ENCODE assay signal across 27 mouse cellular contexts in the genomic region with DNA sequence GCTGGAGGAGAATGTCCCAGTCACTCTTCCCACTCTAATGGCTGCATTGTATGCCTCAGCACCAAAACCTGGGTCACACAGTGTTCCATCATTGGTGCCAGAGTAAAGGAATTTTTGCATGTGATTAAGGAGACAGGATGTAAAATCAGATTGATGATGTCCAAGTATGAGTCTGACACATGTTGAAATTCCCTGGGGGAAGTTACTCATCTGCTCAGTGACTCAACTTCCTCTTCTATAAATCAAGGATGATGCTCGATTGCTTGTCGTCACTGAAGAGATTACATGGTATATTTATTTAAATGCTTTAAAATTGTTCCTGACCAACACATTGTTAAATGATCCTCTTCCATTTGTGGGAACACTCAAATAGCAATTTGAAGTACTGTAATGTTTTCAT.
DNase-seq lines count a peak whose midpoint lies in the region; ATAC-seq and TF ChIP-seq lines count a peak whose summit lies in the region.
"Had no signal": no experiment of that assay in that cellular context is flagged by ENCODE, and none has a peak within 500 bp of the region (broad histone marks: within the 10 kb centered on the region; RNA-seq: fewer than 3 reads in every experiment).

No protein-coding gene starts in this region.

- no peak for TF ChIP-seq POLR2A in embryonic fibroblast, embryonic 13.5 days (IDR thresholded peaks at IDR 0.05; ENCODE audit: low read depth, low read length)

- DNase-seq in lung, postnatal 0 days (ENCODE audit: low spot score), result peak; percentile 4
- no peak for DNase-seq in lung, postnatal 14 days
- DNase-seq in heart, postnatal 4 days, result no peak
- DNase-seq in layer of hippocampus, adult 8-10 months (ENCODE audit: low spot score in 2 of 2), result no peak
- DNase-seq: adrenal gland, postnatal 10 days; adrenal gland, postnatal 36 days; B cell, adult 2 months; cerebellum, adult 18-20 months; cerebellum, adult 9-10 months; cerebellum, postnatal 14 days; gastrocnemius, adult 2 months; gastrocnemius, postnatal 14 days; heart, adult 11 months; heart, postnatal 36 days; kidney, adult 11 months had no signal

- no peak overlapping the region for H3ac ChIP-seq in C2C12 (ENCODE audit: control insufficient read depth, insufficient read length, low read depth)

- H3K4me3 ChIP-seq in lung, postnatal 0 days (ENCODE audit: low read depth, low read length), result no peak overlapping the region
- H3K4me3 ChIP-seq in C2C12 (ENCODE audit: insufficient read depth, poor library complexity, severe bottlenecking), result no peak overlapping the region
- H3K4me3 ChIP-seq in embryonic fibroblast, embryonic 13.5 days (ENCODE audit: insufficient read depth, low read length), result no peak overlapping the region
- H3K4me3 ChIP-seq: erythroblast, embryonic 14.5 days; forebrain, embryonic 12.5 days; forebrain, embryonic 15.5 days; gastrocnemius, adult 2 months; hindbrain, embryonic 12.5 days; intestine, embryonic 15.5 days had no signal

- no peaks in the 10 kb centered on the region for H3K79me3 ChIP-seq in C2C12 (ENCODE audit: low read depth)

- H3K4me2 ChIP-seq in lung, postnatal 0 days (replicated peaks; ENCODE audit: low read depth, low read length), result no peak overlapping the region
- H3K4me2 ChIP-seq: forebrain, embryonic 12.5 days; forebrain, embryonic 15.5 days; heart, embryonic 11.5 days; hindbrain, embryonic 12.5 days; intestine, embryonic 15.5 days had no signal

- ATAC-seq in lung, postnatal 0 days, result no peak
- ATAC-seq in erythroblast, adult 5-6 weeks (replicated peaks; ENCODE audit: low FRiP score, poor library complexity, severe bottlenecking), result no peak
- ATAC-seq: CD4-positive, CD25-positive, alpha-beta regulatory T cell, adult 4 months; forebrain, embryonic 15.5 days; hindbrain, embryonic 16.5 days; intestine, embryonic 15.5 days; Patski had no signal

- H3K36me3 ChIP-seq in lung, postnatal 0 days (ENCODE audit: insufficient read depth, low read length), result no peaks in the 10 kb centered on the region
- H3K36me3 ChIP-seq in C2C12 (ENCODE audit: control insufficient read depth, insufficient read depth), result no peaks in the 10 kb centered on the region
- H3K36me3 ChIP-seq: forebrain, embryonic 12.5 days; forebrain, embryonic 15.5 days; hindbrain, embryonic 12.5 days; intestine, embryonic 15.5 days had no signal

- no peak overlapping the region for H3K9ac ChIP-seq in lung, postnatal 0 days (replicated peaks; ENCODE audit: low read depth)
- H3K9ac ChIP-seq: forebrain, embryonic 12.5 days; forebrain, embryonic 15.5 days; hindbrain, embryonic 12.5 days; intestine, embryonic 15.5 days had no signal

- H3K4me1 ChIP-seq in lung, postnatal 0 days (ENCODE audit: insufficient read depth, low read depth, low read length), result no peaks in the 10 kb centered on the region
- peaks cover 4% of the 10 kb centered on the region; the same call in 1 of the 2 replicates for H3K4me1 ChIP-seq in embryonic fibroblast, embryonic 13.5 days (ENCODE audit: control insufficient read depth, insufficient read depth, low read length)
- H3K4me1 ChIP-seq: forebrain, embryonic 12.5 days; forebrain, embryonic 15.5 days; hindbrain, embryonic 12.5 days; intestine, embryonic 15.5 days had no signal

- H3K79me2 ChIP-seq in C2C12 (ENCODE audit: control insufficient read depth, insufficient read depth), result no peaks in the 10 kb centered on the region

- H3K9me3 ChIP-seq in lung, postnatal 0 days (ENCODE audit: low read length), result no peaks in the 10 kb centered on the region
- H3K9me3 ChIP-seq: forebrain, embryonic 12.5 days; forebrain, embryonic 15.5 days; hindbrain, embryonic 12.5 days; intestine, embryonic 15.5 days had no signal

- no peak for TF ChIP-seq CTCF in lung, postnatal 0 days (IDR thresholded peaks at IDR 0.05)
- no peak for TF ChIP-seq CTCF in C2C12 (IDR thresholded peaks at IDR 0.05; ENCODE audit: control insufficient read depth, insufficient read depth, insufficient read length)
- no peak for TF ChIP-seq CTCF in embryonic fibroblast, embryonic 13.5 days (IDR thresholded peaks at IDR 0.05; ENCODE audit: borderline replicate concordance, insufficient read depth, low read length)

- no peaks in the 10 kb centered on the region for H3K27me3 ChIP-seq in lung, postnatal 0 days (replicated peaks; ENCODE audit: insufficient read depth, low read length)
- H3K27me3 ChIP-seq in C2C12 (ENCODE audit: control insufficient read depth, insufficient read depth, insufficient read length), result no peaks in the 10 kb centered on the region
- H3K27me3 ChIP-seq: forebrain, embryonic 12.5 days; forebrain, embryonic 15.5 days; hindbrain, embryonic 12.5 days; intestine, embryonic 15.5 days; Patski had no signal

- WGBS in lung, postnatal 0 days, result 47% methylated on average over 2 of the region's 2 CpGs

- no peak overlapping the region for H3K27ac ChIP-seq in lung, postnatal 0 days (ENCODE audit: low read length)
- H3K27ac ChIP-seq in embryonic fibroblast, embryonic 13.5 days (ENCODE audit: insufficient read depth, low read length), result peak overlapping the region; percentile 41; the same call in 1 of the 2 replicates
- H3K27ac ChIP-seq: forebrain, embryonic 12.5 days; forebrain, embryonic 15.5 days; gastrocnemius, adult 2 months; hindbrain, embryonic 12.5 days; intestine, embryonic 15.5 days had no signal

- no peak for TF ChIP-seq EP300 in lung, postnatal 0 days (IDR thresholded peaks at IDR 0.05)

TF ChIP-seq in C2C12, 6 proteins besides CTCF, POLR2A, EP300 and RAD21:
- peak; percentile 46 for TF ChIP-seq MYOD1 (IDR thresholded peaks at IDR 0.05; ENCODE audit: control insufficient read depth, insufficient read length, low read depth)
- no peak for TF ChIP-seq MYOG (IDR thresholded peaks at IDR 0.05; ENCODE audit: control insufficient read depth, extremely low read depth, insufficient read length)
- TF ChIP-seq USF1 (IDR thresholded peaks at IDR 0.05; ENCODE audit: low read depth), result no peak
- TF ChIP-seq MAX (IDR thresholded peaks at IDR 0.05), result peak; percentile 26
- peak; percentile 75 for TF ChIP-seq CEBPB (IDR thresholded peaks at IDR 0.05; ENCODE audit: low read depth)
- peak; percentile 98 for TF ChIP-seq FOSL1 (IDR thresholded peaks at IDR 0.05; ENCODE audit: insufficient read depth, low read length, poor library complexity, severe bottlenecking)
